Mouse (Mus musculus) spleen, adult 2 months (tissue): ENCODE data around the gene Ear2.
"Not testable (repeated sequence)": the region's sequence is repeated elsewhere in the genome, so short reads cannot be mapped to it uniquely, and the experiment has no call there.

Source experiments
- CTCF ChIP-seq: fragments of 200-500 bp; IDR thresholded peaks from 2 replicates; pipeline ENCODE4 v1.5.1; 2011; ENCODE audit warnings: mild to moderate bottlenecking, inconsistent platforms; ENCODE audit not compliant: insufficient read depth, insufficient read length, insufficient replicate concordance; ENCODE audit errors: extremely low read depth
- POLR2A ChIP-seq: fragments of 200-500 bp; IDR thresholded peaks from 2 replicates; pipeline ENCODE4 v1.6.1; 2011; ENCODE audit warnings: low read depth, low read length, inconsistent platforms

DNA sequence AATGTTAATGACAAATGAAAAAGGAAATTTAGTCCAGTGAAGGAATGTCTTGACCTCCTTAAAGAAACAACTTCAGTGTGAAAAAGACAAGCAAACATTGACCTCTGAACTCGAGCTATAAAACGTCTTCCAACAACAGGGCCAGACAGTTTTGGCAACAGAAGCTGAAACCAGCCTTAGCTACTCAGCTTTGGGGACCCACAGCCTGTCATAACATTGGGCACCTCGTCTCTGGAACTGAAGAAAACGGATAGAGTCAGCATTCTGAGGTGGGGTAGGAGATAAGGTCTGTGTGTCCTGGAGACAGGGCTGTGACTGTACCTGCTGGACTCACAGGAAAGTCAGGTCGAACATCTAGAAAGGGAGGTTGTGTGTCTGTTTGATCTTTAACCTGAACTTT is 8.0 kb upstream of the Ear2 start:
- not testable (repeated sequence) for TF ChIP-seq POLR2A, CTCF
